Mouse (Mus musculus) layer of hippocampus, adult 9-11 months (tissue): ENCODE data around the gene Cpa3.

Experiments used
- DNase-seq: peaks from one replicate; pipeline ENCODE4 v3.0.0; 2022

Gene Cpa3

DNA sequence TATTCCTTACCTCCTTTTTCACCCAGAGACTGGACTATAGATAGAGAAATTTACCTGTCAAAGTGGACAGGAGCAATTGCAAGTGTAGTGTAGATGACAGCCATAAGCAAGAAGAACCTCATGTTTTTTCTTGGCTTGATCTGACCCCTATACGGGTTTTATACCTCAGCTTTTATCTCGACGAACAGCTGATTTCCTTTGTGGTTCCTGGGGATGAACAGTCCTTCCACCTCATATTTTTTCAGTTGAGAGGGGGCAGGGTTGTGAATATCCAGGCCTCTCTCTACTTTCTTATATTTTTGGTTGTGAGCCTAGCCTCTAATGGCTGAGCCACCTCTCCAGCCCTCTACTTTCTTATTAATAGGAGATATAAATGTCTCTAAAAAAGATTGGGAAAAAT is at the start of gene Cpa3:
Cpa3 (minus strand) TSS at position 132 of the 400 bp plus-strand sequence.
- no peak for DNase-seq

DNA sequence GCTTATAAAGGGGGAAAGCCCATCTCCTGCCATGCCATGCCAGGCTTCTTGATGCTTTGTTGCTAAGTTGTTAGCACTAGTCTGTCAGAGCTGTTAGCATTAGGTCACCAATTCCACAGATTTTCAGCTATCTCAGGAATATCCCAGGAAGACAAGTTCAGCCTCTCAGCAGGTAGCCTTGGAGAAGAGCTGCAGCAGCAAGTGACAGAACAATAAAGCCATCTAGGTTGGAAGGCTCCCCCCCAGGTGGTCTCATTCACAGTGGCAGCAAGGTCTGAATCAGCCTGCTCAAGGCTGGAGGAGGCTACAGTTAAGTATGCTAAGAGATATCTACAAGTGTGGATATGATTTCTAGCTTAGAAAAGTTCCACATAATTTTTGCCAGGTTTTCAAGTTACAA is 49.4 kb upstream of the Cpa3 start:
- no peak for DNase-seq

DNA sequence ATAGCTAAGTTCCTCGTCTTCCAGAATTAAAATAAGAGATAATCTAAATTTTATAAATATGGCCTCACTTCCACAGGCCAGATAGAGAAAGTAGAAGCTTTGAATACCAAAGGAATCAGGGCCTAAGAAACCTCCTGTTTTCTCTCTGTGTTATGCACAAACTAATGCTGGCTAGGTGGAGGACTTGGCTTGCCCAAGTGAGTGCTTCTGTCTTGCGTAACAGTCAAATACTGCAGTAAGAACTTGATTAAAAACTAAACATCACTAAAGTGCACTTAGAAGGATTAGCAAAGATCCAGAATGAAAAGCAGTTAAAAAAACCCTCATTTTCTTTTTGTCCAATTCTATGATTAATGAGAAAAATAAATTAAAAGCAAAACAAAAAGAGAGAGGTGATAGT is 46.8 kb upstream of the Cpa3 start:
- DNase-seq, result no peak

DNA sequence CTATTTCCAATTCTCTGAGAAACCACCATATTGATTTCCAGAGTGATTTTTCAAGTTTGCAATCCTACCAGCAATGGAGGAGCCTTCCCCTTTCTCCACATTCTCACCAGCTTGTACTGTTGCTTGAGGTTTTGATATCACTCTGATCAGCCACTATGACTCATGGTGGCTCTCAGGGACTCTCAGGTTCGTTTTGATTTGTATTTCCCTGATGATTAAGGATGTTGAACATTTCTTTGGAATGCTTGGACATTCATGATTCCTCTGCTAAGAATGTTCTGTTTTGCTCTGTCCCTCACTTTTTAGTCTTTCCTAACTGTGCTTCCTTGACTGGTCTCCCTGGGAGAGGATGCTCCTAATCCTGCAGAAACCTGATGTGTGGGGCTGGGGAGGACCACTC is 39.8 kb upstream of the Cpa3 start:
- no peak for DNase-seq

DNA sequence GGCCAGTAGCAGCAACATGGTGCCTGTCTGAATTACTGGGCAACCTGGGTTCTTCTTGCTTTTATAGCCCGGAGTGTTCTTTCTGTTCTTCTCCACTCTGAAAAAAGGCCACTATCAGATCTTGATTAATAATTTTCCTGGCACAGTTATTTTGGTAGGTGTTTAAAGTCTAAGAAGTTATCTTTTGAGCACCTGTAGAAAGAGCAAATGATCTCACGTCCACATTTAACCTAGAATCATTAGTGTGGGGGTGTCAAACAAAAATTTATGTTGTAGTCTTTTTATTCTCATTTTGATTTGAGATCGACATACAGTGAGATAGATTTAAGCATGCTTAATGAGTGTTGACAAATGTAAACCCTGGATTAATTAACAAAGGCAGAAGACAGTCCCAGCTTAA is 33.7 kb upstream of the Cpa3 start, which contains the start of gene Cpb1:
Cpb1 (minus strand) TSS at position 101 of the 400 bp plus-strand sequence.
- no peak for DNase-seq

DNA sequence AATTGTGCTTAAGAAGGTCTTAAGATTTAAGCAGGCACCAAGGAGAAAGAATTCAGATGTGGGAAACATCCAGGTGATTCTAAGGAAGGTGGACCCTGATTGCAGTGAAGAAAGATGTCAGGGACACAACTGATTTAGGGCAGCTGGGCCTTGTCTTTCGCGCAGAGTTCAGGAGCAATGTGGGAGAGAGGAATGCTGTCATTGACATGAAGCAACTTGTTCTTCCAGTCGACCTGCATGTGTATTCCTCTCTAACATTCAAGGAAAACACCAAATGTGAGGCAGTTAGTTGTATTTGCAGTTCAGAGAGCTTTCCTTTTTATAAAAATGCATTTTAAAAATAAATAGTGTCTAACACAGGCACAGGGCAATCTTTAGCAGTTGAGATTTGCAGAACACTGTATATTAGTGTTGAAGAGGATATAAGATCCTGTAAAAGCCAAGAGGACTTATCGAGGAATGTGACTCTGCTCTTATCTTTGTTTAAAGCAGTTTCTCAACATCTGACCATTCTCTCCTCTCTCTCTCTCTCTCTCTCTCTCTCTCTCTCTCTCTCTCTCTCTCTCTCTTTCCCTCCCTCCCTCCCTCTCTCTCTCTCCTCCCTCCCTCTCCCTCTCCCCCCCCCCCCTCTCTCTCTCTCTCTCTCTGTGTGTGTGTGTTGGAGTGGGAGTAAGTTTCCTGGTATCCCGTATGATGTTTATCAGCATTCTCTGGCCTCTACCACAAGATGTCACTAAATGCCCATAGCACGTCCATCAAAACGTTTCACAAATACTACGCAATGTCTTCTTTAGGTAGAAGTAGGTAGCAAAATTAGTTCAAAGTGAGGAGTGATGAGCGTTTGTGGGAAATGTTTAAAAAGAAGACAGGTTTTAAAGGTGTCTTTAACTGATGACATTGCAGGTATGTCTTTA is 12.8 kb upstream of the Cpa3 start:
- no peak for DNase-seq

DNA sequence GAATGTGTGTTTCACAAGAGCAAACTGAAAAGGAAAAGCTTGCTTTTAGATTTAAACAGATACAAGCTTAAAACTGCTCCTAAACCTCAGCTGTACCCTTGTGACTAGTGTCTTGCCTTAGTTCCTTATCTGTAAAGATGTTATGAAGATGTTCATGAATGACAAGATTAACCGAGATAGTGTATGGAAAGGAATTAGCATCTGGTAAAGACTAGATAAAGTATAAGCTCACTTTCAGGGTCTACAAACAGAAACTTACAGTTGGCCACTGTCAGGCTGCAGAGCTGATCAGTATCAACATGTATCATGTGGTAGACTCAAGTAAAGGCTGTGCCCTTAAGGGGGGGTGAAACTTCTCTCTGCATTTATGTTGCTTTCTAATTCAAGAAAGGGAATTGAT is 1.9 kb upstream of the Cpa3 start:
- no peak for DNase-seq

DNA sequence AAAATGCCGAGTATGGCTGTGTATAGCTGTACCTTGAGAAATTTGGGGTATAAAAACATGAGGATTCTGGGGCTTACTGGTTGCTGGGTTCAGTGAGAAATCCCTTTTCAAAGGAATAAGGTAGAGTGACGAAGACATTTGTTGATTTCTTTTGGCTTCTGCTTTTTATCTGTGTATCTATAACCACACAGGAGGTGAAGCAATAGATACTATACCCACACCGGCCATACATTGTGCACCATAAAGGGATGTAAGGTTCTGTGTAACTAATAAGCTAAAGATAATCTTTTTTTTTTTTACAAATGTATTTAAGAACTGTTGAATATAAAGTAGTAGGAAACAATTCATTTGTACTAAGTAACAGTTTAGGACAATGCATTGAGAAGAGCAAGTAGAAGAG is 2.2 kb downstream of the Cpa3 start:
- no peak for DNase-seq

DNA sequence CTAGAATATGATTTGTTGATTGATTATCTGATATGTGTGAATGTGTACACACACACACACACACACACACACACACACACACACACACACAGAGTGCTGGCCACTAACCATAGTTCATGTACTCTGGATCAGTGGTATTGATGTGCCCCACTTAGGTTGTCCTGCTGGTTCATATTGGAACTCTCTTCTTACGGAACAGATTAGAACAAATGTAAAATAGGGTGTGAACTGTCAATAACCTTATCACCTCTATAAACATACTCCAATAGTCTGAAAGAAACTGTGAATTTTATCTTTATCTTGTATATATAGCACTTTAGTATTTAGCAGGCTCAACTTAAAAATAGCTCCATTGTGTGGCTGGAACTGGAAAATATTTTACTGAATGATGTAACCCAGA is 5.0 kb downstream of the Cpa3 start:
- DNase-seq, result no peak

DNA sequence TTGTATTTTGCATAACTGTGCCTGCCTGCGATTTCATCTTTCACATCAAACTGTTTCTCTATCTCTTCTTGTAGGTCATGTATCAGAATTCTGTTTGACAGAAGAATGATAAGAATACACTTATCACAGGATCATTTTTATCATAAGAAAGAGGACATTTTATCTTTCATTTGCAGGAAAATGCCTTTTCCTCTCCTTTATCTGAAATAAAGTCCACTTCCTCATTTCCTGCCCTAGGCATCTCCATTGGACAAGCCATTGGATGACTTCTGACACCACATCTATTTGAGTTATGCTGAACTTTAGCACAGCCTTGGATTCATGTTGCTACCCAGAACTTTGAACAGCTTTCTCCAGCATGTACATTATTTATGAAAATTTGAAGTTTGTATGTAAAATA is 13.0 kb downstream of the Cpa3 start:
- DNase-seq, result no peak

DNA sequence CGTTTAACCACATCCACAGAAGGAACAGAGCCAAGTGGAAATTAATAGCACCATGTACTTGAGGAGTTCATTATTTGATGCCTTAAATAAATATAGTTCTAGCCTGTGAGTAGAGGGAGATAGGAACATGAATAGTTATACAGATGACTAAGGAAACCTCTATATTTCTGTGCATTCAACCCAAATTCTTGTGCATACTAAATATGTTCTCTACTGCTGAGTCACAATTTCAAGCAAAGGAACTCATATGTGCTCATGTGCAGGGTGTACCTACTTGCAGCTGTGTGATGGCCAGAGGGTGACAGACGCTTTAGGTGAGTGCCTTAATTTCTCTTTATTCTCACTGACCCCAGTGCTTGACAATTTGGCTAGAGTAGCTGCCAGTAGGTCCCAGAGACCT is 16.6 kb downstream of the Cpa3 start:
- DNase-seq, result no peak

DNA sequence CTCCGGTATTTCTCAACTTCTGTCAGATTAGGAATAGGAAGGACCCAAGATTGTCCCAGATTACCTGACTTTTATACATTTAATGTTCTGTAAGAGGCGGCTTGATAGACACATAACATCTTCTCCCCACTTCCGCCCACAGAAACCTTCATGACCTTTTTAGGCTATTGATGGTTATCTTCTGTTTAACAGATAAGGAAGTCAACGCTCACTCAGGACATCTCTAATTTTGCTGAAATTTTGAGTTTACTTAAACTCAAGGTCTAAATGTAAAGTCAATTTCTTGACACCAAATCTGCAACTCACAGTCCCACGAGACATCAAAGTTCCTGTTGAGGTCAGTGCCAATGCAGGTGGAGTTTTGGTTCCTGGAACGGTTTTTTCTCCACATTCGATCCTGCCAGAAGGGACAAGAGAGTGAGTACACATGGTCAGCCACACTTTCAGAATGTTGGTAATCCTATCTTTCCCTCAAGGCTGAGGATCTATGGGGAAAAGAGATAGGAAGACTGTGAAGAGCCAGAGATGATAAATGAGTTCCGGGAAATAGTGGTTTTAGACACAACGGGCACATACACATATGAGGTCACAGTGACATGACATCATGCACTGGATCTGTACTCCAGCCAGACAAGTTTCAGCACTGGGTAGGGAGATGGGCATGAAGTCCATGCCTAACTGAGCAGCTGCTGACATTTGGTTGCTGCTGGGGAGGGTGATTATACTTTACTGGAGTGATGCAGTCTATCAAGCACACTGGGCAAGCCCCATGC is 18.9 kb downstream of the Cpa3 start:
- DNase-seq, result no peak

DNA sequence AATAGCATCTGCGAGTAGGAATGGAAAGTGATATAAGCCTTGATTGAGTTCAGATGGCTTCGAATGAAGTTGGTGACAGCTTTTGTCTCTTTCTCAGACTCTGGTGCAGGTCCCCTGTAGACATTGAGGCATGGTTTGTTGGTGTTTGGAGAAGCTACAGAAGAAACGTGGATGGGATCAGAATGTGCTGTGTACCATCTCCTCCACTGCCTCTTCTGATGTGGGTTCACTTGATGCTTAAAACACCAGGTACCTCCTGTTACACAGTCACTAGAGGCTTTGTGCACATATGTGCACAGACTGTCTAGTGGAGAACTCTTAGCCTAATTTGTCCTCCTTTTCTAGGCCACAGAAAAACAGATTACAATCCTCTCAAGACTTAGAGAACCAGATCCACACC is 19.8 kb downstream of the Cpa3 start:
- no peak for DNase-seq

DNA sequence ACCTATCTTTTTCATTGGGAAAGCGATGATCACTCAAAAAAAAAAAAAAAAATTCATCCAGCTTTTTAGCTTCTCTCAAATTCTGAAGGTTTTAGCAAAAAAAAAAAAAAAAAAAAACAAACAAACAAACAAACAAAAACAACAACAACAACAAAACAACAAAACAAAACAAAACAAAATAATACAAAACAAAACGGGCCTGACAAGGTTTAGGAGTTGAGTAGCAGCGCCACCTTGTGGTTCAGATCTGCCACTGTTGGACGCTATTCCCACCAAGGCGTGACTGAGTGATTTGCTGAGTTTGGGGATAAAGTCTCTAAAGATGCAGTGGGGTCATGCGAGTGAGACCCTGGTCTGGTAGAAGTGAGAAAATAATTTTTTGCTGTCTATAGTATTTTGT is 43.1 kb downstream of the Cpa3 start:
- DNase-seq, result peak; percentile 9

DNA sequence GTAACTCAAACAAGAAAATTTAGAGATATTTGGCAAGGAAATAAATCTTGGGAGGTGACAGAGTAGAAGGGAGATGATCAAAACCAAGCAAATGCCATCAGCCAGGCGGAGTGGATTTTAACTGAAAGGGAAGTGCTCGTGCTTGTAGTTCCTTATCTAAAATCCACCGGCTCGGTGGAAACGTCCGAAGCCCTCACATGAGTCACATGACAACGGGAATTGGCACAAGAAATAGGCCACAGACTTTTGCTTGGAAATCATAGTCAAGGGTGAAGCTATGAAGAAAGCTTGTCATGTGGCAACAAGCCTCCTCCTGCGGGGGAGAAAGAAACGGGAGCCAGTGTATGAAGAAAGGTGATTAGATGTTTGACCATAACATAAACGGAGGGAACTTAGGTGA is 44.1 kb downstream of the Cpa3 start:
- no peak for DNase-seq

DNA sequence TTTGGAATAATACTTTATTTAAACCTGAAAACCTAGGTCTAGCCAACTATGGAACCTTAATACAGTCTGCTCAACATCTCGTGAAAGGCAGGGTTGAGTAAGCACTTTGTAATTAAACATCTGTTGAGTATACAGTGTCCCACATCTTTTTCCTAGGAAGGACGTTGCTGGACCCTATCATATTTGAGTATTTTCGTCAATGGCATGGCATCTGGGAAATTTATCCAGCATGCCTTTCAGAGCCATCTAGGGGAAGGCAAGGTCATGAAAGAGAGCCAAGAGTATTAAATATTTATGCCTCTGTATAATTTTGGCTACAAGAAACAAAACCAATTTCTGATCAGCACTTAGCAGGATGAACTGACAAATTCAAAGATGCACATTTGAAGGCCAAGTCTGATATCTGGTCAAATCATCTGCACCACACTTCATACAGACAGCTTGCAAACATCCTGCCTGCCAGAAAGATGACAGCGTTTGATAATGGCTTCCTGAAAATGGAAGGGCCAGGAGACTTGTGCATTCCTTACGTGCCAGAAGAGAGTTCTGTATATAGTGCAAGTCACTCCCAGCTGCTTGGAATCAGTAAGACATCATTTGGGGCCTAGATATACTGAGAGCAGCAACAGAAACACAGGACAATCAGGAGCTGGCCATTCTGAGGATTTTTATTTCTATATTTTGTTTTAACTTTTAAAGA is 52.9 kb downstream of the Cpa3 start:
- no peak for DNase-seq

DNA sequence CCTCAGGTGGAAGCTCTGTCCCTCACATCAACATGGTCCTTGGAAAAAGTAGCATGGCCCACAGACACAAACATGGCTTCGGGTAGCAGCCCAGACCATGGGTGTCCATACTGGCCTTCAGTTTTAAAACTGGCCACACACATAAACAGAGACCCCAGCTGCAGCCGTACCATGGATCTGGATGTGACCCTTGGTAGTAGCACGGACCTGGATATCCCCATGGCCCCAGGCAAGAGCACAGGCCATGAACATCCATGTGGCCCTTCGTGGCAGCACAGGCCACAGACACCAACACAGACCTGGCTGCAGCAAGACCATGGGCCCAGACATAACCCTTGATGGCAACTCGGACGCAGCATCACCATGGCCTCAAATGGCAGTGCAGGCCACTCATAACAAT is 69.6 kb downstream of the Cpa3 start:
- DNase-seq, result no peak

DNA sequence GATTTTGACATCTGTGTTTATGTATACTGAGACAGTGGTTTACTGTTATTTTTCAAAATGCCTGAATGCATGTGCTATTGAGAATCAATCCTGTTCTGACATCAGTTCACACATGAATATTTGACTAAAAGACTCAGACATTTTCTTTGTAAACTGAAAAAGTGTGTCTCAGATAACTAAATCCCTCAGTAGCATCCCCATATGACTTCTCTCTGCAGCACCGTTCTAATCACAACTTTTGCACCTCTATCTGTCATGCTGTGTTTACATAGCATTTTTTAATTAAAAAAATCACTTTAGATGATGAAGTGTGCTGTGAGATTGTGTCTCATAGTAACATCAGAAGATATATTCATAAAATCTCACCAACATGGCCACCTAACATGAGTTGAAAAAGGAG is 74.5 kb downstream of the Cpa3 start:
- no peak for DNase-seq
